Mouse (Mus musculus): ENCODE results near the gene Ptpre.
"Not testable (repeated sequence)": the region's sequence is repeated elsewhere in the genome, so short reads cannot be mapped to it uniquely, and the experiment has no call there.

Gene Ptpre

DNA sequence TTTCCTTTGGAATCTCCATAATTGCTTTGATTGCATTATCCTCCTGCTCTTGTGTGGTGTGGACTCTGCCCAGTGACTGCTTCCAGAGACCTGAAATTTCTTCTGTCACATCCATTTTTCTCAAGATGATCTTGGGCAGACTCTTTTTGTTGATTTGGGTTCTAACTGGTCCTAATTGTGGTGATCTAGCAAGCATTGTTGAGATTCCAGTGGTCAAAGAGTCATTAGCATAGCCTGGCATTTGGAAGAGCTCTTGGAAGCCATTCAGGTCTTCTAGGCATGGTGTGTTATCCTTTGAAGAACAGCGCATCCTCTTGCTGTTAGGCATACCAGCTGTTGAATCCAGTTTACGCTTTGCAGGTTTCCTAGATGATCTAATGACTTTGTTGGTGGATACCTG, 161.1 kb downstream of the Ptpre start:
- no peak for DNase-seq

- DNase-seq = not testable (repeated sequence)
Observed at GRCm38 (mm10) chr7:135699351-135699750, 162.1 kb downstream of the Ptpre start.

GRCm38 (mm10) chr7:135703600-135704148, 166.4 kb downstream of the Ptpre start:
- no peak for DNase-seq

DNA sequence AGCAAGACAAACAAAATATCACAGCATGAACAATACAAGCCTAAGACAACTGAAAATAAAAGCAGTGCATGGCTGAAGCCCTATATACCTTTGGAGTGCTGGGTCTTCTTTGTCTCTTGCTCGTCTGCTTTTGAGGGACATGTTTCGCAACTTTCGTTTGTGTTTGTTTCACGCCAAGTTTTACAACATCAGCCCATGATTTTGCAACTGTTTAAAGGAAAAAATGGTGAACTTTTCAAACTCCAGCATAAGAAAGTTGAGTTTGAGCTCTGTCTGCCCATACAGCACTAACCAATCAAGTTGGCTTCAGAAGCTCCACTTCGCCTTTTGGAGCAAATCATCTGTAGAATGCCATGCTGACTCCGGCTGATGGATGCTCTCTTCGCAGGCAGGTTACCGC, 167.0 kb downstream of the Ptpre start:
- DNase-seq = no peak

DNA sequence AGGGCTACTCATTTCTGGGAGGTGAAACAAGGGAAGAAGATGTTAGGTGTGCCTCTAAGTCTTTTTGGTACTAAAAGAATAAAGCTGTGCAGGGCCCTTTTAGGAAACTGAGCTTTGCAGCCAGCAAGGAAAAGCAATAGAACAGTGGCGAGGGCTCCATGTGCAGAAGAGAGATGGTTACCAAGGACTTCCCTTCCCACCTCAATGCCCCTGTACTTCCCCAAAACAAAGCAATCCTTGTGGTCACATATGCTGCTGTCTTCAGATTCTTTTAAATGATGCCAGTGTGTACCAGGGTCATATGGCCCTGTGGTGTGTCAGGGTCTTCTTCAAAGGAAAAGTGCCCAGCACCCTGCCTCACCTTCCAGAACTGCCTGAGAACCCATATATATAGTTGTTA, 167.8 kb downstream of the Ptpre start:
- no peak for DNase-seq

DNA sequence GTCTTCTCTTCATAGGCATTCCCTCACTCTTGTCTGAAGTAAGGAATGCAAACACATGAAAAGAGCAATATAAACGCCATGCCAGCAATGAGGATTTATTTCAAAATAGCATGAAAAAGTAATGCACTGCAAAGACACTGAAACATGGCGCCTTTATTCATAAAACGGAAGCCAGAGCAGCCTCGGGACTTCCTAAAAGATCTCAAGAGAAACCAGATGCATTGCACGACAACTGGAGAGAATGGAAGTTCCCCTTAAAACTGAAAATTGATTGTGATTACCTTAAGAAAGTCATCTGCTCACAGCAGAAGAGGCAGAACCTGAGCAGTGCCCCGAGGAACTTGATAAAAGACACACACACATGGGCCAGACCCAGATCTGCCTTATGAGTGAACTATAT, 168.5 kb downstream of the Ptpre start:
- no peak for DNase-seq

DNA sequence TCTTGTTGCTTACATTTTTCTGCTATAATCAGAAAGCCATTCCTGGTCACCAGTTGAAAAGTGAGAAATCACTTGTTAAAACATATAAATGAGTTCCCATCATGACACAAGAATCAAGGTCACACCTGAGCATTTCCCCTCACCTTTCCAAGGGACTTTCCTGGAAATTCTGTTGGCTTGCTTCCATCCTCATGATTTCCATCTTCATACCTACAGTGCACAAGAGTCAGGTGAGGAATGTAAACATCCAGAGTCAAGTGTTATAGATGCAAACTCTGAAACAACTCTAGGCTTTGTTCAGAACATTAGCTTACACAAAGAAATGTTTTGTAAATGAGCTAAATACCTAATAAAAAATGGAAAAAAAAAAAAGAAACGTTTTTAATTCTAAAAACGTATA, 173.4 kb downstream of the Ptpre start:
- no peak for DNase-seq

- no peak for DNase-seq
Observed at GRCm38 (mm10) chr7:135712534-135712933, 175.3 kb downstream of the Ptpre start.

DNA sequence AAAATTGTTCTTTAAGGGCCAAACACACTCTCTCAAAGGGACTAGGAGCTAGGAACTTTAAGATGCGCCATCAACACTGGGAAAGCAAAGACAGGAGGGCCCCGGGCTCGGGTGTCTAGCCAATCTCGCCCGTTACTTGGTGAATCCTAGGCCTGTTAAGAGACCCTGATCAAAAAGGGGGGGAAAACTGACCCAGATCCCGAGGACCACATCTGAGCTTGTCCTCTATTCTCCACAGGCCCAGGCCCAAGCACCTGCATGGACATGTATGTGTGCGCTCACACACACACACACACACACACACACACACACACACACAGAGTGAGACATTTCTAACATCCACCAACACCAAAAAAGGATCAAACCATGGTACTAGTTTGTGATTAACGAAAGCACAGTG, 176.0 kb downstream of the Ptpre start:
- DNase-seq = no peak

GRCm38 (mm10) chr7:135715166-135715565, 177.9 kb downstream of the Ptpre start:
- DNase-seq = peak; percentile 23

- peak; percentile 44 for DNase-seq
Observed at GRCm38 (mm10) chr7:135715642-135716444, 178.6 kb downstream of the Ptpre start, which contains the start of gene Mki67. Gene Mki67 (minus strand): TSS chr7:135716361.

- DNase-seq = peak; percentile 86
Observed at GRCm38 (mm10) chr7:135716445-135716877, 179.2 kb downstream of the Ptpre start.

DNA sequence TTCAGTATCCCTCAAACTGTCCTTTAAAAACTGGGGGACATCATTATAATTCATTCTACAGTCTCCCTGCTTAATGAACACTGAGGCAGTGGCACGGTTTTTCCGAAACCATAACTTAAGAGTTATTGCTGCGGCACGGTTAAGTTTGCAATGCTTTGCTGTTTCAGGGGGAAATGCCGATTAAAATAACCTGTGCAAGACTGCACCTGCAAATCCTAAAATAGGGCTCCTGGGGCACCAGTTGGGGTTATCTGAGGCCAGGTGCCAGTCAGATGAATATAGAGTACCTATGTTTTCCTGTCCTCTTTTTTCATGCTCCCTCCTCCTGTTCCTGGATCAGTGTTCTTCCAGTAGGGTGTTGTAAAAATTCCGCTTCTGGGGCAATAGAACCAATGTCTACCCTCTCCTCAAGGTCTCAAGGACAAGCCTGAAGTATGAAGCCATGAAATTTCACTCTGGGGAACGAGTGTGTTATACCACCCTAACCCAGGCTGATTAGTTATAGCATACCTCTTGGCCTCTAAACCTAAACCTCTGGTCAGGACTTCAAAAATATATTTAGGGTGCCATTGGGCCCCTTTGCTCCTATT, 179.8 kb downstream of the Ptpre start:
- peak; percentile 37 for DNase-seq

GRCm38 (mm10) chr7:135721436-135721992, 184.2 kb downstream of the Ptpre start:
- DNase-seq = no peak

- no peak for DNase-seq
Observed at GRCm38 (mm10) chr7:135722011-135722838, 184.9 kb downstream of the Ptpre start.

GRCm38 (mm10) chr7:135723672-135724341, 186.5 kb downstream of the Ptpre start:
- no peak for DNase-seq

- DNase-seq = no peak
Observed at GRCm38 (mm10) chr7:135726707-135727106, 189.4 kb downstream of the Ptpre start.

DNA sequence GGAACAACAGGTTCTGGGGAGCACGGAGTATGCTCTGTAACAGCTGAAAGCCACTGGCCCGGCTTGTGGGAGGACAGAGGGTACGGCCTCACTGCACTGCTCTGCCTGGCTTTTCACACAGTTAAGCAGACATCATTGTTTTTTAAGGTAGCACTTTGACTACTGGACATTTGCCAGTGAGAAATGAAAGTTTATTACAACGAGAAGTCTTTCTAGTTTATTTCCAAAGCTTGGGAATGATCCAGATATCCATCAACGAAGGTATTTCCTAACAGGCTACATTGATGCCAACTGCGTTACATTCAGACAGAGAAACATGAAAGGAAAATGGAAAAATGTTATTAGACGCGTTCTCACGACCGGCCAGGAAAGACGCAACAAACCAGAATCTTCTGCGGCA, 190.8 kb downstream of the Ptpre start:
- DNase-seq = no peak

- DNase-seq = no peak
Observed at GRCm38 (mm10) chr7:135734379-135734778, 197.1 kb downstream of the Ptpre start.

GRCm38 (mm10) chr7:135734911-135735646, 197.8 kb downstream of the Ptpre start:
- DNase-seq = no peak

Data from thymus, postnatal 25 days (tissue).